Mouse (Mus musculus) lung, adult 2 months (tissue): ENCODE measurements at regions not wholly inside any gene's neighbourhood (a gene's known extent, or its start where the extent isn't known, plus 50 kb on each side); places are given as distances from the start of the nearest gene placed in this dataset.

Experiments used
- CTCF ChIP-seq: fragments of 200-500 bp; IDR thresholded peaks from 2 replicates; pipeline ENCODE4 v1.5.1; 2011; ENCODE audit warnings: mild to moderate bottlenecking, low read length, control low read depth; ENCODE audit not compliant: insufficient read depth
- POLR2A ChIP-seq: fragments of 200-500 bp; IDR thresholded peaks from 2 replicates; pipeline ENCODE4 v1.6.1; 2011; ENCODE audit warnings: low read depth, mild to moderate bottlenecking, control low read depth, low read length, borderline replicate concordance; ENCODE audit errors: extremely low read depth

GRCm38 (mm10) chr19:28165901-28166361 is 155.0 kb upstream of the Rfx3 start:
- TF ChIP-seq CTCF: peak; percentile 56
- TF ChIP-seq POLR2A: no peak
